Mouse (Mus musculus): ENCODE data around the gene Diras1. TPM values are rescaled to one million over a fixed set of nuclear protein-coding genes. Genes with fewer than 3 reads are reported as not detected.

Diras1 gene
- polyA plus RNA-seq, 1 experiment from 2014 or later: 1.4 TPM

GRCm38 (mm10) chr10:81001161-81001560 lies 24.3 kb downstream of the Diras1 start:
- WGBS: 66% methylated on average over 10 of the region's 10 CpGs
- ATAC-seq (replicated peaks; ENCODE audit: insufficient number of reproducible peaks, low FRiP score, low TSS enrichment, low read depth): no peak
- no peaks in the 10 kb centered on the region for H3K27me3 ChIP-seq (ENCODE audit: control insufficient read depth, insufficient read depth, low read length)
- no peak overlapping the region for H3K27ac ChIP-seq (replicated peaks; ENCODE audit: low read depth, low read length)
- no peak overlapping the region for H3K9ac ChIP-seq (replicated peaks; ENCODE audit: low read length)
- no peaks in the 10 kb centered on the region for H3K36me3 ChIP-seq (replicated peaks; ENCODE audit: control insufficient read depth, insufficient read depth, low read depth, low read length)
- H3K4me3 ChIP-seq (ENCODE audit: low read depth, low read length): no peak overlapping the region
- H3K9me3 ChIP-seq (replicated peaks; ENCODE audit: control insufficient read depth, low read length): no peaks in the 10 kb centered on the region
- no peak overlapping the region for H3K4me2 ChIP-seq (ENCODE audit: low read depth, low read length)
- H3K4me1 ChIP-seq (ENCODE audit: control insufficient read depth, insufficient read depth, low read length): no peaks in the 10 kb centered on the region
- DNase-seq (ENCODE audit: low spot score): no peak

DNA sequence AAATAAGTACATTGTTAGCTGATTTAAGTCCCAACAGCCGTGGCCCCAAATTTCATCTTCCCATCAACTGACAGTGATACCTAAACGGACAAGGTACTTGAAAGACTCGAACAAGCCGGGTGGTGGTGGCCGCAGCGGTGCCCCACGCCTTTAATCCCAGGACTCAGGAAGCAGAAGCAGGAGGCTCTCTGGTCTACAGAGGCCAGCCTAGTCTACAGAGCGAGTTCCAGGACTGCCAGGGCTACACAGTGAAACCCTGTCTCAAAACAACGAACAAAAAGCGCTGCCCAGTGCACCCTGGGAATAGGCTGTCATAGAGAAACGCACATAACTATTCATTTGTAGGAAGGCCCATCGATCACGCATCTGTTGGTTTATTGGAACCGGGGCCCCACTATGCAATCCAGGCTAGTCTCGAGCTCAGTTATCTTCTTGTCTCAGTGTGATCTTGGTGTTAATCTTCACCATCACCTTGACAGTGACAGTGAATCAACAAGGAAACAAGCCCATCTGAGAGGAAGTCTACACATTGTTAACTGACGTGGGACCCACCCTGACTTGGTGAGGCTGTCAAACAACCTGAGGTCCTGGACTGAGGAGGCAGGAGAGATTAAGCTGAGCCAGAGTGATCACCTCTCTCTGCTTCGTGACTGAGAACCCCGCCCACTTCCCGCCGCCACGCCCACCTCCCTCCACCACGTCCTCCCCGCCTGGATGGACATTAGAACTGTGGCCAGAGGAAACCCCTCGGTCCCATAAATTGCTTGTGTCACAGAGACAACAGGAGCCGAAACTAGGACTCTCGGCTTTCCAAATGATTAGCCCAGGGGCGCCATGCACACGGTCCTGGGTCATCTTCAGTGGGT lies 25.0 kb downstream of the Diras1 start:
- 52% methylated on average over 28 of the region's 28 CpGs for WGBS
- H3K36me3 ChIP-seq (replicated peaks; ENCODE audit: control insufficient read depth, insufficient read depth, low read depth, low read length): no peaks in the 10 kb centered on the region
- H3K9ac ChIP-seq (replicated peaks; ENCODE audit: low read length): no peak overlapping the region
- DNase-seq (ENCODE audit: low spot score): no peak
- H3K4me2 ChIP-seq (ENCODE audit: low read depth, low read length): no peak overlapping the region
- no peaks in the 10 kb centered on the region for H3K4me1 ChIP-seq (ENCODE audit: control insufficient read depth, insufficient read depth, low read length)
- H3K4me3 ChIP-seq (ENCODE audit: low read depth, low read length): no peak overlapping the region
- no peak overlapping the region for H3K27ac ChIP-seq (replicated peaks; ENCODE audit: low read depth, low read length)
- H3K9me3 ChIP-seq (replicated peaks; ENCODE audit: control insufficient read depth, low read length): no peaks in the 10 kb centered on the region
- ATAC-seq (replicated peaks; ENCODE audit: insufficient number of reproducible peaks, low FRiP score, low TSS enrichment, low read depth): no peak
- H3K27me3 ChIP-seq (ENCODE audit: control insufficient read depth, insufficient read depth, low read length): no peaks in the 10 kb centered on the region

DNA sequence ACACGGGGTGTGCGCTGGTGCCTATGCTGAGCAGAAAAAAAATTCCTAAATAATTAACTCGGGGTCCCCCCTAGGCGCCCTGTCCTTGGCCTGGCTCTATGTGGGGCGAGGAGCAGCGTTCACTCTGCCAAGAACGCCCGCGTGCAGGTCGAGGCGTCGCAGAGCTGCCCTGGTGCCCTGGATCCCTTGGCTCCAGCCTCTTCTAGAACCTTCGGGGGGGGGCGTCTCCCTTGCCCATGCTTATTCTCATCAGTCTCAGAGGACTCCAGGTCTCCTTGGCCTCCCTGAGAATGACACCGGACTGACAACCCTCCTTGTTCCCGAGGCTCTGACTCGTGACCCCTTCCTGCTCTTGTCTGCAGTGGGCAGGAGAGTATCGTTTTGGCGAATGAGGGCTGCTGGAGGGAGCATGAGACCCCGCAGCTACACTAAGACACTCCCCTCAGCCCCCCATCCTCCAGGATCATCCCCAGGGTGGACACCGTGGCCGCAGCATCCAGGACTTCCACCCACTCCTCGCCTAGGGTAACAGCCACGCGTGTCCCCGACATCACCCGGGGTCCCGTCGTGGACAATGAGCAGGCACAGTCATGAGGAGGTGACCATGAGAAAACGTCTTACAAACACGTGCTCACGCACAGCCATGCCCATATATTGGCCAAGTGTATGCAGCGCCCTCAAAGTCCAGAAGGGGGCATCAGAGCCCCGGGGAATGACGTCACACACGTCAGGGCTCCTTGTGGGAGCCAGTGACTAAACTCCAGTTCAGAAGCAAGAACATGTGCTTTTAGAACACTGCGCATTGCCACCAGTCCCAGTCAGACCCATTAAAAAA lies 25.9 kb downstream of the Diras1 start:
- Histone ChIP-seq H3K27ac (replicated peaks; ENCODE audit: low read depth, low read length) (no peak overlapping the region), H3K9ac (replicated peaks; ENCODE audit: low read length) (no peak overlapping the region), H3K36me3 (replicated peaks; ENCODE audit: control insufficient read depth, insufficient read depth, low read depth, low read length) (no peaks in the 10 kb centered on the region), H3K4me2 (ENCODE audit: low read depth, low read length) (no peak overlapping the region), H3K9me3 (replicated peaks; ENCODE audit: control insufficient read depth, low read length) (no peaks in the 10 kb centered on the region), H3K4me3 (ENCODE audit: low read depth, low read length) (no peak overlapping the region), H3K4me1 (ENCODE audit: control insufficient read depth, insufficient read depth, low read length) (no peaks in the 10 kb centered on the region), H3K27me3 (ENCODE audit: control insufficient read depth, insufficient read depth, low read length) (no peaks in the 10 kb centered on the region)
- WGBS: 32% methylated on average over 37 of the region's 37 CpGs
- DNase-seq (ENCODE audit: low spot score): peak; percentile 89
- ATAC-seq (replicated peaks; ENCODE audit: insufficient number of reproducible peaks, low FRiP score, low TSS enrichment, low read depth): peak; percentile 54

GRCm38 (mm10) chr10:80998778-80999177 lies 26.7 kb downstream of the Diras1 start:
- no peak overlapping the region for H3K27ac ChIP-seq (replicated peaks; ENCODE audit: low read depth, low read length)
- 17% methylated on average over 12 of the region's 12 CpGs for WGBS
- H3K4me3 ChIP-seq (ENCODE audit: low read depth, low read length): no peak overlapping the region
- no peaks in the 10 kb centered on the region for H3K9me3 ChIP-seq (replicated peaks; ENCODE audit: control insufficient read depth, low read length)
- no peak overlapping the region for H3K4me2 ChIP-seq (ENCODE audit: low read depth, low read length)
- peak; percentile 76 for DNase-seq (ENCODE audit: low spot score)
- no peaks in the 10 kb centered on the region for H3K36me3 ChIP-seq (replicated peaks; ENCODE audit: control insufficient read depth, insufficient read depth, low read depth, low read length)
- H3K4me1 ChIP-seq (ENCODE audit: control insufficient read depth, insufficient read depth, low read length): no peaks in the 10 kb centered on the region
- no peak for ATAC-seq (replicated peaks; ENCODE audit: insufficient number of reproducible peaks, low FRiP score, low TSS enrichment, low read depth)
- H3K9ac ChIP-seq (replicated peaks; ENCODE audit: low read length): no peak overlapping the region
- no peaks in the 10 kb centered on the region for H3K27me3 ChIP-seq (ENCODE audit: control insufficient read depth, insufficient read depth, low read length)

DNA sequence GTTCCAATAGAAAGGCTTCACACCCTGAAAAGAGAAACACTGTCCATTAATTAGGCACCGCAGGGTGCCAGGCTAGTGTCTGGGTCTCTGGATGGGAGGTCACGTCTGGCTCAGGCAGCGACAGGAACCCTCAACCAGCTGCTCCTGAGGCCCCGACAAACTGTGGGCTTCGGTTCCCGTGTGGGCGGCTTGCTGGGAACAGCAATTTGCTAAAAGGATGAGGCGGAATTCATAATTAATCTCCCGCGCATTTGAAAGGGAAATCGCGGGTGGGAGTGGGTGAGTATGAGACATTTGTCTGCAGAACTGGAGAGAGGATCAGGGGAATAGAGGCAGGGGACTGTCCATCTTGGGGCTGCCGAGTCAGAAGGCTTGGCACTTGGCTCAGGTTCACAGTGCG lies 27.4 kb downstream of the Diras1 start:
- no peak overlapping the region for H3K9ac ChIP-seq (replicated peaks; ENCODE audit: low read length)
- H3K27ac ChIP-seq (replicated peaks; ENCODE audit: low read depth, low read length): no peak overlapping the region
- no peak overlapping the region for H3K4me3 ChIP-seq (ENCODE audit: low read depth, low read length)
- no peaks in the 10 kb centered on the region for H3K9me3 ChIP-seq (replicated peaks; ENCODE audit: control insufficient read depth, low read length)
- ATAC-seq (replicated peaks; ENCODE audit: insufficient number of reproducible peaks, low FRiP score, low TSS enrichment, low read depth) (no peak), DNase-seq (ENCODE audit: low spot score) (no peak)
- H3K4me2 ChIP-seq (ENCODE audit: low read depth, low read length): no peak overlapping the region
- H3K4me1 ChIP-seq (ENCODE audit: control insufficient read depth, insufficient read depth, low read length): no peaks in the 10 kb centered on the region
- WGBS: 45% methylated on average over 14 of the region's 14 CpGs
- H3K36me3 ChIP-seq (replicated peaks; ENCODE audit: control insufficient read depth, insufficient read depth, low read depth, low read length): no peaks in the 10 kb centered on the region
- no peaks in the 10 kb centered on the region for H3K27me3 ChIP-seq (ENCODE audit: control insufficient read depth, insufficient read depth, low read length)

- no peaks in the 10 kb centered on the region for H3K9me3 ChIP-seq (replicated peaks; ENCODE audit: control insufficient read depth, low read length)
- H3K4me2 ChIP-seq (ENCODE audit: low read depth, low read length): no peak overlapping the region
- no peak overlapping the region for H3K27ac ChIP-seq (replicated peaks; ENCODE audit: low read depth, low read length)
- no peak overlapping the region for H3K9ac ChIP-seq (replicated peaks; ENCODE audit: low read length)
- DNase-seq (ENCODE audit: low spot score) (no peak), ATAC-seq (replicated peaks; ENCODE audit: insufficient number of reproducible peaks, low FRiP score, low TSS enrichment, low read depth) (no peak)
- H3K36me3 ChIP-seq (replicated peaks; ENCODE audit: control insufficient read depth, insufficient read depth, low read depth, low read length): no peaks in the 10 kb centered on the region
- no peak overlapping the region for H3K4me3 ChIP-seq (ENCODE audit: low read depth, low read length)
- no peaks in the 10 kb centered on the region for H3K27me3 ChIP-seq (ENCODE audit: control insufficient read depth, insufficient read depth, low read length)
- WGBS: 85% methylated on average over 8 of the region's 8 CpGs
- no peaks in the 10 kb centered on the region for H3K4me1 ChIP-seq (ENCODE audit: control insufficient read depth, insufficient read depth, low read length)
Measured at GRCm38 (mm10) chr10:80997332-80997731, 28.1 kb downstream of the Diras1 start.

GRCm38 (mm10) chr10:80996501-80996900 lies 29.0 kb downstream of the Diras1 start:
- Histone ChIP-seq H3K36me3 (replicated peaks; ENCODE audit: control insufficient read depth, insufficient read depth, low read depth, low read length) (no peaks in the 10 kb centered on the region), H3K27me3 (ENCODE audit: control insufficient read depth, insufficient read depth, low read length) (no peaks in the 10 kb centered on the region), H3K27ac (replicated peaks; ENCODE audit: low read depth, low read length) (no peak overlapping the region), H3K4me1 (ENCODE audit: control insufficient read depth, insufficient read depth, low read length) (no peaks in the 10 kb centered on the region), H3K9me3 (replicated peaks; ENCODE audit: control insufficient read depth, low read length) (no peaks in the 10 kb centered on the region), H3K4me3 (ENCODE audit: low read depth, low read length) (no peak overlapping the region), H3K4me2 (ENCODE audit: low read depth, low read length) (no peak overlapping the region), H3K9ac (replicated peaks; ENCODE audit: low read length) (no peak overlapping the region)
- no peak for DNase-seq (ENCODE audit: low spot score)
- ATAC-seq (replicated peaks; ENCODE audit: insufficient number of reproducible peaks, low FRiP score, low TSS enrichment, low read depth): no peak
- WGBS: 93% methylated on average over 8 of the region's 8 CpGs

- DNase-seq (ENCODE audit: low spot score): peak; percentile 85
- no peak overlapping the region for H3K4me2 ChIP-seq (ENCODE audit: low read depth, low read length)
- no peaks in the 10 kb centered on the region for H3K4me1 ChIP-seq (ENCODE audit: control insufficient read depth, insufficient read depth, low read length)
- ATAC-seq (replicated peaks; ENCODE audit: insufficient number of reproducible peaks, low FRiP score, low TSS enrichment, low read depth): no peak
- H3K27me3 ChIP-seq (ENCODE audit: control insufficient read depth, insufficient read depth, low read length): no peaks in the 10 kb centered on the region
- H3K36me3 ChIP-seq (replicated peaks; ENCODE audit: control insufficient read depth, insufficient read depth, low read depth, low read length): no peaks in the 10 kb centered on the region
- 11% methylated on average over 21 of the region's 21 CpGs for WGBS
- no peak overlapping the region for H3K4me3 ChIP-seq (ENCODE audit: low read depth, low read length)
- H3K27ac ChIP-seq (replicated peaks; ENCODE audit: low read depth, low read length): no peak overlapping the region
- no peaks in the 10 kb centered on the region for H3K9me3 ChIP-seq (replicated peaks; ENCODE audit: control insufficient read depth, low read length)
- H3K9ac ChIP-seq (replicated peaks; ENCODE audit: low read length): no peak overlapping the region
Measured at GRCm38 (mm10) chr10:80995091-80995632, 30.3 kb downstream of the Diras1 start.

Data from embryonic facial prominence, embryonic 11.5 days (tissue).